Mouse (Mus musculus): ENCODE results near the gene Rab5c. TPM values are rescaled to one million over a fixed set of nuclear protein-coding genes. Genes with fewer than 3 reads are reported as not detected.

Rab5c gene
- polyA plus RNA-seq, 2 experiments = 57.4 to 109 TPM

GRCm38 (mm10) chr11:100697921-100698320 is 40.1 kb downstream of the Rab5c start:
- Histone ChIP-seq H3K27me3 (ENCODE audit: control insufficient read depth, insufficient read depth, low read length) (no peaks in the 10 kb centered on the region), H3K4me3 (ENCODE audit: insufficient read depth in 1 of 2, low read depth in 2 of 2, low read length in 2 of 2) (no peak overlapping the region), H3K9me3 (ENCODE audit: control insufficient read depth, low read length) (no peaks in the 10 kb centered on the region), H3K36me3 (replicated peaks; ENCODE audit: control insufficient read depth, insufficient read depth, low read depth) (no peaks in the 10 kb centered on the region), H3K27ac (no peak overlapping the region), H3K9ac (replicated peaks) (no peak overlapping the region), H3K4me2 (ENCODE audit: low read depth) (no peak overlapping the region), H3K4me1 (replicated peaks; ENCODE audit: control insufficient read depth in 2 of 2, insufficient read depth in 2 of 2, low read length in 1 of 2) (peaks cover 3 to 6% of the 10 kb centered on the region in 2 experiments; a peak in 2 of 4 replicates)
- ATAC-seq (ENCODE audit: insufficient read depth) (no peak), DNase-seq (ENCODE audit: low read depth in 3 of 3, low spot score in 3 of 3) (no peak)
- 66% methylated on average over 7 of the region's 7 CpGs for WGBS (ENCODE audit: insufficient replicate concordance)
- TF ChIP-seq EP300 (IDR thresholded peaks at IDR 0.05; ENCODE audit: low read depth) = no peak

GRCm38 (mm10) chr11:100694926-100695325 is 43.1 kb downstream of the Rab5c start:
- Histone ChIP-seq H3K27ac (no peak overlapping the region), H3K4me2 (ENCODE audit: low read depth) (no peak overlapping the region), H3K27me3 (ENCODE audit: control insufficient read depth, insufficient read depth, low read length) (no peaks in the 10 kb centered on the region), H3K36me3 (replicated peaks; ENCODE audit: control insufficient read depth, insufficient read depth, low read depth) (no peaks in the 10 kb centered on the region), H3K9me3 (ENCODE audit: control insufficient read depth, low read length) (no peaks in the 10 kb centered on the region), H3K9ac (replicated peaks) (no peak overlapping the region), H3K4me3 (ENCODE audit: insufficient read depth in 1 of 2, low read depth in 2 of 2, low read length in 2 of 2) (no peak overlapping the region), H3K4me1 (replicated peaks; ENCODE audit: control insufficient read depth in 2 of 2, insufficient read depth in 2 of 2, low read length in 1 of 2) (no peaks in the 10 kb centered on the region; a peak in 1 of 4 replicates)
- ATAC-seq (ENCODE audit: insufficient read depth) (no peak), DNase-seq (ENCODE audit: low read depth in 3 of 3, low spot score in 3 of 3) (peak in 1 of 3 experiments; percentile 30)
- 26% methylated on average over 5 of the region's 5 CpGs for WGBS (ENCODE audit: insufficient replicate concordance)
- TF ChIP-seq CTCF (IDR thresholded peaks at IDR 0.05; ENCODE audit: low read depth) (peak; percentile 94), EP300 (IDR thresholded peaks at IDR 0.05; ENCODE audit: low read depth) (no peak)

- no peak for TF ChIP-seq CTCF (IDR thresholded peaks at IDR 0.05; ENCODE audit: low read depth)
- TF ChIP-seq EP300 (IDR thresholded peaks at IDR 0.05; ENCODE audit: low read depth) = no peak
- 29% methylated on average over 5 of the region's 5 CpGs for WGBS (ENCODE audit: insufficient replicate concordance)
Observed at GRCm38 (mm10) chr11:100693154-100693553, 44.9 kb downstream of the Rab5c start.

GRCm38 (mm10) chr11:100692164-100692616 is 45.8 kb downstream of the Rab5c start, which contains the start of gene Zfp385c:
Zfp385c (minus strand) TSS chr11:100692455.
- Histone ChIP-seq H3K9ac (replicated peaks) (no peak within 1 kb of the TSS), H3K36me3 (replicated peaks; ENCODE audit: control insufficient read depth, insufficient read depth, low read depth) (no peaks in the 10 kb centered on the region), H3K27me3 (ENCODE audit: control insufficient read depth, insufficient read depth, low read length) (no peaks in the 10 kb centered on the region), H3K27ac (no peak within 1 kb of the TSS), H3K4me3 (ENCODE audit: insufficient read depth in 1 of 2, low read depth in 2 of 2, low read length in 2 of 2) (peak within 1 kb of the TSS in 1 of 2 experiments; percentile 16; a peak in 1 of 4 replicates), H3K4me1 (replicated peaks; ENCODE audit: control insufficient read depth in 2 of 2, insufficient read depth in 2 of 2, low read length in 1 of 2) (no peaks in the 10 kb centered on the region; a peak in 1 of 4 replicates), H3K4me2 (ENCODE audit: low read depth) (peak within 1 kb of the TSS; percentile 44), H3K9me3 (ENCODE audit: control insufficient read depth, low read length) (no peaks in the 10 kb centered on the region)
- TF ChIP-seq CTCF (IDR thresholded peaks at IDR 0.05; ENCODE audit: low read depth) (no peak), EP300 (IDR thresholded peaks at IDR 0.05; ENCODE audit: low read depth) (no peak)
- no peak for DNase-seq (ENCODE audit: low read depth in 3 of 3, low spot score in 3 of 3)
- WGBS (ENCODE audit: insufficient replicate concordance) = under 1% methylated on average over 23 of the region's 23 CpGs
- ATAC-seq (ENCODE audit: insufficient read depth) = no peak

More at GRCm38 (mm10) chr11:100693154-100693553, 44.9 kb downstream of the Rab5c start:
- Histone ChIP-seq H3K9me3 (ENCODE audit: control insufficient read depth, low read length) (no peaks in the 10 kb centered on the region), H3K4me1 (replicated peaks; ENCODE audit: control insufficient read depth in 2 of 2, insufficient read depth in 2 of 2, low read length in 1 of 2) (no peaks in the 10 kb centered on the region; a peak in 1 of 4 replicates), H3K4me3 (ENCODE audit: insufficient read depth in 1 of 2, low read depth in 2 of 2, low read length in 2 of 2) (no peak overlapping the region), H3K27me3 (ENCODE audit: control insufficient read depth, insufficient read depth, low read length) (no peaks in the 10 kb centered on the region), H3K27ac (no peak overlapping the region), H3K36me3 (replicated peaks; ENCODE audit: control insufficient read depth, insufficient read depth, low read depth) (no peaks in the 10 kb centered on the region), H3K4me2 (ENCODE audit: low read depth) (no peak overlapping the region), H3K9ac (replicated peaks) (no peak overlapping the region)
- DNase-seq (ENCODE audit: low read depth in 3 of 3, low spot score in 3 of 3) = no peak
- ATAC-seq (ENCODE audit: insufficient read depth) = no peak

- Histone ChIP-seq H3K27ac (no peak overlapping the region), H3K4me1 (replicated peaks; ENCODE audit: control insufficient read depth in 2 of 2, insufficient read depth in 2 of 2, low read length in 1 of 2) (no peaks in the 10 kb centered on the region; a peak in 1 of 4 replicates), H3K9me3 (ENCODE audit: control insufficient read depth, low read length) (no peaks in the 10 kb centered on the region), H3K4me3 (ENCODE audit: insufficient read depth in 1 of 2, low read depth in 2 of 2, low read length in 2 of 2) (no peak overlapping the region), H3K27me3 (ENCODE audit: control insufficient read depth, insufficient read depth, low read length) (no peaks in the 10 kb centered on the region), H3K9ac (replicated peaks) (no peak overlapping the region), H3K36me3 (replicated peaks; ENCODE audit: control insufficient read depth, insufficient read depth, low read depth) (no peaks in the 10 kb centered on the region), H3K4me2 (ENCODE audit: low read depth) (no peak overlapping the region)
- TF ChIP-seq EP300 (IDR thresholded peaks at IDR 0.05; ENCODE audit: low read depth) (no peak), CTCF (IDR thresholded peaks at IDR 0.05; ENCODE audit: low read depth) (no peak)
- WGBS (ENCODE audit: insufficient replicate concordance) = 60% methylated on average over 7 of the region's 7 CpGs
- ATAC-seq (ENCODE audit: insufficient read depth) (no peak), DNase-seq (ENCODE audit: low read depth in 3 of 3, low spot score in 3 of 3) (no peak)
Observed at GRCm38 (mm10) chr11:100690389-100690788, 47.6 kb downstream of the Rab5c start.

Measured in liver, embryonic 14.5 days (tissue).